15 mouse cellular contexts compared by ENCODE assay signal in genomic region chr11:46218584-46218983, GRCm38 (mm10). TPM values are rescaled to one million over a fixed set of nuclear protein-coding genes. Genes with fewer than 3 reads are reported as not detected.
DNase-seq lines count a peak whose midpoint lies in the region; ATAC-seq and TF ChIP-seq lines count a peak whose summit lies in the region.
"Had no signal": no experiment of that assay in that cellular context is flagged by ENCODE, and none has a peak within 500 bp of the region (broad histone marks: within the 10 kb centered on the region; RNA-seq: fewer than 3 reads in every experiment).

No protein-coding gene starts in this region.

- peak overlapping the region; percentile 10; the same call in 1 of the 2 replicates for H3K4me3 ChIP-seq in testis, adult 2 months (ENCODE audit: control insufficient read depth, low read depth, low read length)
- no peak overlapping the region for H3K4me3 ChIP-seq in forebrain, postnatal 0 days (ENCODE audit: low read depth, low read length)
- H3K4me3 ChIP-seq in midbrain, embryonic 14.5 days (replicated peaks; ENCODE audit: low read depth, low read length): no peak overlapping the region
- no peak overlapping the region for H3K4me3 ChIP-seq in limb, embryonic 10.5 days
- H3K4me3 ChIP-seq in kidney, adult 2 months (ENCODE audit: insufficient read depth, low read depth, low read length): no peak overlapping the region
- H3K4me3 ChIP-seq: kidney, embryonic 15.5 days had no signal

- H3K27me3 ChIP-seq in testis, adult 2 months (ENCODE audit: control insufficient read depth, insufficient read depth, low read length): no peaks in the 10 kb centered on the region
- H3K27me3 ChIP-seq in forebrain, postnatal 0 days (ENCODE audit: insufficient read depth, low read length): no peaks in the 10 kb centered on the region
- no peaks in the 10 kb centered on the region for H3K27me3 ChIP-seq in midbrain, embryonic 14.5 days (ENCODE audit: control insufficient read depth, insufficient read depth, low read length)
- no peaks in the 10 kb centered on the region for H3K27me3 ChIP-seq in limb, embryonic 10.5 days (ENCODE audit: low read depth, poor library complexity, severe bottlenecking)
- H3K27me3 ChIP-seq in kidney, adult 2 months (replicated peaks; ENCODE audit: control insufficient read depth, insufficient read depth, low read length): no peaks in the 10 kb centered on the region
- H3K27me3 ChIP-seq: kidney, embryonic 15.5 days; Patski had no signal

- TF ChIP-seq CTCF in testis, adult 2 months (IDR thresholded peaks at IDR 0.05; ENCODE audit: control insufficient read depth, insufficient read depth, insufficient replicate concordance, low read depth, low read length): no peak
- no peak for TF ChIP-seq CTCF in forebrain, postnatal 0 days (IDR thresholded peaks at IDR 0.05; ENCODE audit: low read depth)
- TF ChIP-seq CTCF in kidney, adult 2 months (conservative IDR thresholded peaks at IDR 0.05; ENCODE audit: insufficient read depth, insufficient read length, low read depth, low read length): no peak

- peak; percentile 50 for ATAC-seq in forebrain, postnatal 0 days
- peak; percentile 65 for ATAC-seq in midbrain, embryonic 14.5 days (ENCODE audit: low FRiP score, low TSS enrichment)
- ATAC-seq in erythroblast, adult 5-6 weeks (replicated peaks; ENCODE audit: low FRiP score, poor library complexity, severe bottlenecking): no peak
- ATAC-seq: Patski had no signal

- TF ChIP-seq POLR2A in testis, adult 2 months (IDR thresholded peaks at IDR 0.05; ENCODE audit: control insufficient read depth, low read depth, low read length): no peak
- TF ChIP-seq POLR2A in kidney, adult 2 months (IDR thresholded peaks at IDR 0.05; ENCODE audit: low read depth, low read length): no peak

- no peak for DNase-seq in testis, postnatal 10 days (ENCODE audit: low spot score)
- DNase-seq in forebrain, postnatal 0 days: peak; percentile 50
- DNase-seq in midbrain, embryonic 14.5 days: peak; percentile 88
- no peak for DNase-seq in limb, embryonic 10.5 days (ENCODE audit: low spot score)
- no peak for DNase-seq in kidney, adult 2 months
- DNase-seq: heart, postnatal 14 days; thymus, adult 18-20 months had no signal

- no peaks in the 10 kb centered on the region for H3K36me3 ChIP-seq in testis, adult 2 months (ENCODE audit: control insufficient read depth, insufficient read depth, low read length)
- H3K36me3 ChIP-seq in forebrain, postnatal 0 days (ENCODE audit: insufficient read depth): peaks cover 46% of the 10 kb centered on the region
- peaks cover 39% of the 10 kb centered on the region for H3K36me3 ChIP-seq in midbrain, embryonic 14.5 days (ENCODE audit: control insufficient read depth, insufficient read depth, low read length)
- no peaks in the 10 kb centered on the region; the same call in 1 of the 2 replicates for H3K36me3 ChIP-seq in limb, embryonic 10.5 days
- H3K36me3 ChIP-seq in kidney, adult 2 months (ENCODE audit: control insufficient read depth, insufficient read depth, low read length): peaks cover 2% of the 10 kb centered on the region; the same call in 1 of the 2 replicates

- whole genome bisulfite sequencing in forebrain, postnatal 0 days: 35% methylated on average over 5 of the region's 5 CpGs
- WGBS in midbrain, embryonic 14.5 days: 10% methylated on average over 5 of the region's 5 CpGs
- 50% methylated on average over 5 of the region's 5 CpGs for WGBS in limb, embryonic 10.5 days
- WGBS in kidney, adult 2 months: 38% methylated on average over 5 of the region's 5 CpGs

- H3K27ac ChIP-seq in testis, adult 2 months (ENCODE audit: control insufficient read depth, insufficient read depth, low read depth, low read length): no peak overlapping the region
- peak overlapping the region; percentile 69 for H3K27ac ChIP-seq in forebrain, postnatal 0 days (ENCODE audit: low read depth, low read length)
- H3K27ac ChIP-seq in midbrain, embryonic 14.5 days (replicated peaks; ENCODE audit: low read depth, low read length): peak overlapping the region; percentile 92
- no peak overlapping the region for H3K27ac ChIP-seq in limb, embryonic 10.5 days
- no peak overlapping the region for H3K27ac ChIP-seq in kidney, adult 2 months (ENCODE audit: insufficient read depth, low read depth, low read length)
- H3K27ac ChIP-seq: kidney, embryonic 15.5 days; liver, embryonic 14.5 days had no signal

- H3K9me3 ChIP-seq in forebrain, postnatal 0 days (ENCODE audit: low read length): no peaks in the 10 kb centered on the region
- no peaks in the 10 kb centered on the region for H3K9me3 ChIP-seq in midbrain, embryonic 14.5 days (ENCODE audit: control insufficient read depth, low read length)
- no peaks in the 10 kb centered on the region for H3K9me3 ChIP-seq in limb, embryonic 10.5 days (replicated peaks)
- H3K9me3 ChIP-seq: kidney, embryonic 15.5 days had no signal

- H3K9ac ChIP-seq in forebrain, postnatal 0 days: no peak overlapping the region
- H3K9ac ChIP-seq in midbrain, embryonic 14.5 days (replicated peaks; ENCODE audit: low read length): peak overlapping the region; percentile 27; the same call in 1 of the 2 replicates
- H3K9ac ChIP-seq: kidney, embryonic 15.5 days; liver, embryonic 14.5 days had no signal

- H3K4me2 ChIP-seq in forebrain, postnatal 0 days (ENCODE audit: low read depth): no peak overlapping the region
- H3K4me2 ChIP-seq in midbrain, embryonic 14.5 days (ENCODE audit: low read length): peak overlapping the region; percentile 23; the same call in 1 of the 2 replicates
- H3K4me2 ChIP-seq: kidney, embryonic 15.5 days had no signal

- no peaks in the 10 kb centered on the region; the same call in 1 of the 2 replicates for H3K4me1 ChIP-seq in testis, adult 2 months (ENCODE audit: control insufficient read depth, insufficient read depth, low read length)
- no peaks in the 10 kb centered on the region for H3K4me1 ChIP-seq in forebrain, postnatal 0 days (ENCODE audit: insufficient read depth)
- peaks cover 30% of the 10 kb centered on the region for H3K4me1 ChIP-seq in midbrain, embryonic 14.5 days (ENCODE audit: control insufficient read depth, insufficient read depth, low read length)
- peaks cover 17% of the 10 kb centered on the region for H3K4me1 ChIP-seq in limb, embryonic 10.5 days
- no peaks in the 10 kb centered on the region for H3K4me1 ChIP-seq in kidney, adult 2 months (ENCODE audit: control insufficient read depth, insufficient read depth, low read length)

RNA-seq across cellular contexts. Expression of gene Fndc9, which starts 16.7 kb away (rescaled TPM):
- polyA plus RNA-seq in testis, adult 2 months (2012; rRNA removed): 0.44 and 0.53 TPM in 2 replicates
- total RNA-seq in forebrain, postnatal 0 days (2014; rRNA removed): 11.1 and 12.2 TPM in 2 replicates
- 9.9 and 15.9 TPM in 2 replicates for polyA plus RNA-seq in forebrain, postnatal 0 days (2015; fragmentation: Nextera tagmentation; extraction: Ambion mirVana)
- 7.9 and 8.7 TPM in 2 replicates for polyA plus RNA-seq in midbrain, embryonic 14.5 days (2014; fragmentation: Nextera tagmentation; extraction: Ambion mirVana)
- polyA plus RNA-seq in limb, embryonic 10.5 days (2016; fragmentation: Nextera tagmentation; extraction: Ambion mirVana): 0.09 and 0.11 TPM in 2 replicates
- not detected in 2 replicates for polyA plus RNA-seq in kidney, adult 2 months (2012; rRNA removed)
- total RNA-seq in erythroblast, adult 5-6 weeks (2015; ENCODE audit: low replicate concordance): not detected in 2 replicates
- total RNA-seq in erythroblast, adult 5-6 weeks (2017; ENCODE audit: low replicate concordance): not detected in 2 replicates
- total RNA-seq: gastrocnemius, postnatal 4 days; heart, postnatal 14 days; megakaryocyte-erythroid progenitor cell, adult 5-6 weeks had no signal
- polyA plus RNA-seq: liver, embryonic 14.5 days; spleen, adult 2 months had no signal

RNA-seq across cellular contexts. Expression of gene Nipal4, which starts 52.3 kb away (rescaled TPM):
- polyA plus RNA-seq in testis, adult 2 months (2012; rRNA removed): 0.07 and 0.25 TPM in 2 replicates
- 0.14 and 0.38 TPM in 2 replicates for total RNA-seq in forebrain, postnatal 0 days (2014; rRNA removed)
- polyA plus RNA-seq in forebrain, postnatal 0 days (2015; fragmentation: Nextera tagmentation; extraction: Ambion mirVana): 0.06 and 0.07 TPM in 2 replicates
- 0.72 TPM in 1 of 2 replicates, not detected in the other for polyA plus RNA-seq in midbrain, embryonic 14.5 days (2014; fragmentation: Nextera tagmentation; extraction: Ambion mirVana)
- polyA plus RNA-seq in limb, embryonic 10.5 days (2016; fragmentation: Nextera tagmentation; extraction: Ambion mirVana): 0.36 TPM in 2 replicates
- 0.19 and 0.30 TPM in 2 replicates for polyA plus RNA-seq in kidney, adult 2 months (2012; rRNA removed)
- not detected in 2 replicates for total RNA-seq in erythroblast, adult 5-6 weeks (2015; ENCODE audit: low replicate concordance)
- not detected in 2 replicates for total RNA-seq in erythroblast, adult 5-6 weeks (2017; ENCODE audit: low replicate concordance)
- total RNA-seq: megakaryocyte-erythroid progenitor cell, adult 5-6 weeks had no signal
- polyA plus RNA-seq: Patski had no signal

Comparison
In these comparisons a context has a peak if more than half of its experiments do, and no peak if none do; other contexts are left out.
1. H3K27ac ChIP-seq: peak in forebrain, postnatal 0 days (single experiment) and midbrain, embryonic 14.5 days (single experiment); none in testis, adult 2 months (single experiment), limb, embryonic 10.5 days (single experiment) and kidney, adult 2 months (single experiment).
2. DNase-seq: peak in forebrain, postnatal 0 days (single experiment) and midbrain, embryonic 14.5 days (single experiment); none in testis, postnatal 10 days (single experiment), limb, embryonic 10.5 days (single experiment) and kidney, adult 2 months (single experiment).